Mouse (Mus musculus) right cerebral cortex, postnatal 10 days (tissue): Measurements from ENCODE around the gene Micall1.

ENCODE experiments used
- DNase-seq, 2 experiments: peaks; one replicate each; pipeline ENCODE4 v3.0.0; 2021; ENCODE audit warnings: low spot score in 2 of 2

Micall1 gene

DNA sequence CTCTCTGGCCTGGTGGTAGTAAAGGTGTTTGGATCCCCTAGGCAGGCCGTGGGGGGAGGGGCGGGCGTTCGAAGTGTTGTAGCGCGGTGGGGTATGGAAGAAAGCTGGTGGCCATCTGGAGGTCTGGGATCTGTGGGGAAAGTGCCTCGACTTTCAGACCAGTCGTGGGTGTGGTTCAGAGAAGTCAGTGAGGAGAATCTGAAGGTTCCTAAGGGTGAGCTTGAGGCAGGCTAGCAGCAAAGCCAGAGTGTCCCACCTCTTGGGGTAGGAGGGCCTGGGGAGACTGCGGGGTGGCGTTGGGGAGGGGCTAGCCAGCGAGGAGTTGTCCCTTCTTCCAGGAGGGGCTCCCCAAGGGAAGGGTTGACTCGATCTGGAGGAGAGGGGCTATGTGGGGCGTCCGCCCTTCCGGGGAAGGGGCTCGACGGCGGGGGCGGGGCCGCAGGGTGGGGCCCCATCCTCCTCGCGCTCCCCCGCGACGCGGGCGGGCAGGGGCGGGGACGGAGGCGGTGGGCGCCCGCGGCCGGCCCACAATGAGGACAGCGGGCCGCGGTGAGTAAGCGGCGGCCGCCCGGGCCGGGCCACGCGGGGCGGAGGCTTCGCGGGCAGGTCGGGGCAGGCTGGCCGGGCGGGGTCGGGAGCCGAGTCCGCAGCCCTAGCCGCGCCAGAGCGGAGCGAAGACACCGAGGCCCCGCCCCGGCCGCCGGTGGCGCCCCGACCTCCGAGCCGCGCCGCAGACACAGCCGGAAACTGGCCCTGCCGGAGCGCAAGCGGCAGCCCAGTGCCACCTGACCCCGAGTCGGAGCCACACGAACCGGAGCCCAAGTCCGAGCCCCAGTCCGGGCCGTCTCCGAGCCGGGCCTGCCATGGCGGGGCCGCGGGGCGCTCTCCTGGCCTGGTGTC, at the start of gene Micall1:
Gene Micall1, plus strand, starts transcription at position 478 of the 900 bp plus-strand sequence.
- peak; percentile 54 to 69 for DNase-seq

DNA sequence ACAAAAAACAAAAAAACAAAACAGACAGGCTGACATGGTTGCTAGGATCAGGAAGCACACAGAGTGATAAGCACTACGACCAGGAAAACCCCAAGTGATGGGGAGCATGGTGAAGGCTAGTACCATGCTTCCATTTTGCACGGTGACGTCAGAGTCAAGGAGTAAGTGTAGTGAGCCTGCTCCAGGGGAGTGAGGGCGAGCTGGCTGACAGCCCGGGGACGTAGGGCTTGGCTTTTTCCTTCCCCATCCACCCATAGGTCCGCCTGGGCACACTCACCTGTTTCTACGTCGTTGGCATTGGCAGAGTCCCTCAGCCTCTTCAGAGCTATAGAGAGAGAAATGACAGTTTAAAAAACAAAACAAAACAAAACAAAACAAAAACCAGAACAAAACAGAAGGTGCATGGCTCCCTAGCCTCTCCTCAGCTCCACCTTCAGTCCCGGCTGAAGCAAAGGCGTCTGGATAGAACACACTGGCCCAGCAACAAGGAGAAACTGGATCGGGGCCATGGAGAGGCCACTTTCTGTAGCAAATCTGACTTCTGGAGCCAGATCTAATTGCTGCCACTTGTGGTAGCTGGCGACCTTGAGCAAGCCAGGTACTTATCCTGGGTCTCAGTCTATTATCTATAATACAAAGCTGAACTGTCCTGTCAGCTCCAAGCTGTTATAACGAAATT, 47.7 kb upstream of the Micall1 start:
- DNase-seq: no peak

DNA sequence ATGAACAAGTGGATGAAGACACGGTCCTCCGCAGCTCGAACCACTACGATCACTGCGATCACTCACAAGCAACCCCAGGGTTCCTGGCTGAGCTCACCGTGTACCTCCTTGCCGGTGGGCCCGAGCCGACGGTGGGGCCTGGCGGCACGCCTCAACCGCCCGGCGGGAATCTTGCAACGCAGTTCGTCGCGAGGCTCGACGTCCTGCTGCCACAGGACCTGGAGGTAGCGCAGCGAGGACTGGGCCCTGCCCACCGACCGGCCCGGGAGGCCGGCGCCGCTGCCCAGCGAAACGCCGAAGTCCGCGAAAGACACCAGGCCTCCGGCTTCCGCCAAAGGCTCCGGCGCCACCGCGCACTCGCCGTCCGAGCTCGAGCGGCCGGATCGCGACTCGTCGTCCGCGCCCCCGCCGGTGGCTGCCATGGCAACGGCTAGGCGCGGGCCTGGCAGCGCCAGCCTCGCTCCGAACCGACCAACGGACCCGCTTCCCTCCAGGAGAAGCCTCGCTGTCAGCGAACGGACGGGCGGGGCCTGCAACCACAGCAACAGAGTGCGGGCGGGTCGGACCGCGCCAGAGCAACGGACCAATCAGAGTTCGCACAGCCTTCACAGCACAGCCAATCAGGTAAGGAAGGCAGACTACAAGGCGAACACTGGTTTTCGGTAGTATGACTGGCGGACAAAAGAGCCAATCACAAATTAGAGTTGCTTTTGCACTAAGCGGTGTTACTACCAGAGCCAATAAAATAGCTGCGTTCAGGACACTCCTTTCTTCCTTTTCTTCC, 46.1 kb upstream of the Micall1 start, which contains the start of gene Ankrd54:
Gene Ankrd54, minus strand, starts transcription at position 518 of the 784 bp plus-strand sequence.
- DNase-seq: peak; percentile 99 to 100

DNA sequence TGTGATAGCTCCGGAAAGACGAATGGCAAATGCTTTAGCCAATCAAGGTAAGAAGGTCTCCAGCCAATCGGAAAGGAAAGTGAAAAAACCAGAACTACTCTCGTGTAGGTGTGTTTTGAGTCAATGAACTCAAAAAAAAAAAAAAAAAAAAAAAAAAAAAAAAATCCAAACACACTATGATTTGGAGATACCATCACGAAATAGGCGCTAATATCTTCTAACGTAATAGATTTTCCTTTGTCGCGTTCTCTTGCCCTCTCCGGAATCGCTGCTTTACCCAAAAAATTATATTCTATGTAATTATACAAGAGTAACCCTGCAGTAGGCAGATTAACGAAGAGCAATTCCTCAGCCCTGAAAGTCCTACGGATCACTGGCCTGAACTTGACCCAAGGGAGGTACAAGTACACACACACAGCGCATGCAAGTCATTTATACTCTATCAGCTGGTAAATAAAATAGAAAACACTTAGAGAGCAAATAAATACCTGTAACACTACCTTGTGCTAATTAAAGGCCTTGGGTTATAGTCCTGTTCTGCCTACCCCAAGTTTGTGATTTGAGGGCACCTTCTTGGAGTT, 45.4 kb upstream of the Micall1 start:
- no peak for DNase-seq

DNA sequence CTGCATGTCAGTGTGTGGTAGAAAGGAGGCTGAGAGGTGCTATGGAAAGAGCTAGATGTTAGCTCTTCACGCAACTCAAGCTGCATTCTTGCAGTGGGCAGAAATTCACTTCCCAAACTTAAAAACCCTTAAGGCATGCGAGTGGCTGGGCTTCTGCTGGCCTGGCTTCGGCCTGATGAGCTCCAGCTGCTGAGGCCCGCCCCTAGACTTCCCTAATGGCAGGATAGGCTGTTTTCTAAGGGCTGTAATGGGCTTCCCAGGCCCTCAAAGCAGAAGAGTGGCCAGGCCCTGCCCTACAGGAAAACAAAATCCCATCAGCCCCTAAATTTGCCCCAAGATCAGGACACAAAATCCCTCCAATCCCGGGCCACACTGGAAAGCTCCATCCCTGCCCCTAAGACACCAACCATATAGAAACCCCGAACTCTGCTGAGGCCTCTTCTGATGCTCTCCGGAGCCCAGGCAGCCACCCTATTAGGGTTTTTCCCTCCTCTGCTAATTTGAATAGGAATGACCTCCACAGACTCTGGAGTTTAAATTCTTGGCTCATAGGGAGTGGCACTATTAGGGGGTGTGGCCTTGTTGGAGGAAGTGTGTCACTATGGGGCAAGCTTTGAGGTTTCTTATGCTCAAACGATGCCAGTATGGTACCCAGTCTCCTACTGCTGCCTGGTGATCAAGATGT, 43.5 kb upstream of the Micall1 start:
- no peak for DNase-seq

DNA sequence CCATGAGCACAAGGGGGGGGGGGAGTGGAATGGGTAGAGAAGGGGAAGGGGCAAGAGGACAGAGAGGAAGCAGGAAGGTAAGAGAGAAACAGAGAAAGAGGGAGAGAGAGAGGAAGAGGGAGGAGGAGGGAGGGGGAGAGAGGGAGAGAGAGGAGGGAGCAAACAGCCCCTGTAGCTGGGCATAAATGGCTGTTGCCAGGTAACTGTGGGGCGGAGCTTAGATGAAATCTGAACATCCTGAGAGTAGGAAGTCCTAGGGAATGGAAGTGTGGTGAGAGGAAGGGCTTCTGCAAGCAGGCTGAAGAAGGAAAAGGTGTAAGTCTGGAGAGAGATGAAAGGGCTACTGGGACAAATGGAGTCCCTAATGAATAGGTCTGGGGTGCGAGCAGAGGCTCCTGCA, 42.4 kb upstream of the Micall1 start:
- no peak for DNase-seq

DNA sequence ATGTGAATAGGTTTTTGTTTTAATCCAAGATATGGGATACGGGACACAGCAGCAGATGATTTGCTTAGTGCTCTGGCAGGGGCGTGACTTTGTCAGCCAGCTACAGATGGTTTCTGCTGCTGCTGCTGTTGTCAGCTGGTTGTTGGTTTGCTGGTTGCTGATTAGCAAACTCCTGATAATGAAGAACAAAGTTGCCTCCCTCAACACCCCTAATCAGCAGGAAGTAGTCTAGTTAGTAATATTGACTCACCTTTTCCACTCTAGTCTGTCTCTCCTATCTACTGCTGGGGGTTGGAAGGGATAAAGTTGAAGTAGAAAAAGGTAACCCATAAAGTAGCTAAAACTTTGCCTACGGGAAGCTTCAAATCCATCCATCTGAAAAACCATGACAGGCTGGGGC, 41.1 kb upstream of the Micall1 start:
- DNase-seq: no peak

DNA sequence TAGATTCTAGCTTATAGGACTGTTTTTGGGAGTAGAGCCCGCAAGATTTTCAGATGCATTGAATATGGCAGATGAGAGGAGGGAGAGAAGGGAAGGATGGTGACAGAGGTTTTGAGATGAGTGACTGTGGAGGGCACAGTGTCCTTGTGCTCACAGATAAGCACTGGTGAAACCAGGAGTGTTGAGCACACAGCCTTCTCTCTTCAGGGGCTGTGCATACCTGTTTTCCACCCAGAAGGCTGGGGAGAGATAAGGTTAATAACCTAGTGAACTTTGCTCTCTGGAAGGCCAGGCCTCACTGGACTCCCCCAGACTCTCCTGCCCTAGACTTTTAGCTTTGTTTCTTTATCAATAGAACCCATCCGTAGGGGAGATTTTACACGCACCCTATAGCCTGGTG, 40.3 kb upstream of the Micall1 start:
- no peak for DNase-seq

GRCm38 (mm10) chr15:79071117-79072039, 37.3 kb upstream of the Micall1 start:
- no peak for DNase-seq

DNA sequence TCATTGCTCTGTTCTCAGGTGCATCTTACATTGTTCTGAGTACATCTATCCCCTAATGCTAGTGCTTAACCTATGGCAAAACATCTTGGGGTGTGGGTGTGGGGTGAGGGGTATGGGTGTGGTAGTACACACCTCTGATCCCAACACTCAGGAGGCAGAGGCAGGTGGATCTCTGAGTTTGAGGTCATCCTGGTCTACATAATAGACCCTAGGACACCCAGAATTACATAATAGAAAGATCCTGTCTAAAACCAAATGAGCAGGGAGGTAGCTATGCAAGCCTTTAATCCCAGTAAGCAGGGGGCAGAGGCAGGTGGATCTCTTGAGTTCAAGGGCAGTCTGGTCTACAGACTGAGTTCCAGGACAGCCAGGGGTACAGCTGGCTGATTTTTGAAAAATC, 34.9 kb upstream of the Micall1 start:
- DNase-seq: no peak

- DNase-seq: no peak
Observed at GRCm38 (mm10) chr15:79074446-79074845, 34.3 kb upstream of the Micall1 start.

GRCm38 (mm10) chr15:79074913-79075532, 33.7 kb upstream of the Micall1 start, which contains the start of gene Eif3l:
Gene Eif3l, plus strand, starts transcription at chr15:79075179.
- peak; percentile 93 to 94 for DNase-seq

GRCm38 (mm10) chr15:79075658-79076365, 32.9 kb upstream of the Micall1 start:
- no peak for DNase-seq

DNA sequence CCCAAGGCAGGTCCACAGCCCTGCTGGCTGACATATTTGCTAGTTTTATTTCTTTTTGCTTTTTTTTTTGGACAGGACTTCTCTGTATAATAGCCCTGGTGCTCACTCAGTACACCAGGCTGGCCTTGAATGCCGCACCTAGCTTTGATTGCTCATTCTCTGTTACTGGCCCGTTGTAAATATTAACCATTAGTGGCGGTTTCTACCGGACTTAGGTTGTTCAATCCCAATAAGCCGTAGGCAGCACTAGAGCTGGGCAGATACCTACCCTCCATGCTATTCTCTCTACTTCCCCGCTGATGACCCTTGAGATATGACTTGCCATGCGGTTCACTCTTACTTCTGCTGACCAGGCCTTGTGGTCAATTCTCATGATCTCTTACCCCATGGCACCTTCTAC, 29.1 kb upstream of the Micall1 start:
- no peak for DNase-seq

GRCm38 (mm10) chr15:79092284-79092683, 16.4 kb upstream of the Micall1 start:
- no peak for DNase-seq

GRCm38 (mm10) chr15:79093083-79093839, 15.4 kb upstream of the Micall1 start:
- DNase-seq: peak in 1 of 2 experiments; percentile 53

- no peak for DNase-seq
Observed at GRCm38 (mm10) chr15:79095483-79095882, 13.2 kb upstream of the Micall1 start.

- no peak for DNase-seq
Observed at GRCm38 (mm10) chr15:79096556-79096955, 12.1 kb upstream of the Micall1 start.
